Mouse (Mus musculus): ENCODE measurements at regions not wholly inside any gene's neighbourhood (a gene's known extent, or its start where the extent isn't known, plus 50 kb on each side); places are given as distances from the start of the nearest gene placed in this dataset.

DNA sequence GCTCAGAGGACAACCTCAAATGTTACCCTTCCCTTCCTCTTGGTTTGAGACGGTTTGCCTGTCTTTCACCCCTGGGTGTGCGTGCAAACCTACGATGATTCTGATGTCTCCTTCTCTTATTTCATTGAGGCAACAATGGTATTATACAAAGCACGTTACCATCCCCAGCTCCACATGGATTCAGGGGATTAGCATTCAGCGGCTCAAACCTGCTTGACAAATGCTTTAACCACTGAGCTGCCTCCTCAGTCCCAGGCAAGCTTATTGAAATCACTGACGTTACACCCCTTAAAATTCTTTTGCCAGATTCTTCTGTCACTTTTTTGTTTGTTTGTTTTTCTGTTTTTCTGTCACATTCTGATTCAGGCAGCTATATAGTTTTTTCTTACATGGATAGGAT lies 612.4 kb upstream of the A1bg start:
- no peaks in the 10 kb centered on the region for H3K4me1 ChIP-seq (replicated peaks; ENCODE audit: control insufficient read depth, insufficient read depth, low read length)
- H3K36me3 ChIP-seq (ENCODE audit: control insufficient read depth, insufficient read depth, low read length), result no peaks in the 10 kb centered on the region
- no peak overlapping the region for H3K4me3 ChIP-seq (ENCODE audit: low read depth, low read length)
- no peak overlapping the region for H3K27ac ChIP-seq (ENCODE audit: low read depth, low read length)
- ATAC-seq (replicated peaks; ENCODE audit: low FRiP score) (no peak), DNase-seq (ENCODE audit: low spot score) (no peak)
- H3K27me3 ChIP-seq (ENCODE audit: control insufficient read depth, insufficient read depth, low read length), result no peaks in the 10 kb centered on the region
- no peak overlapping the region for H3K4me2 ChIP-seq (ENCODE audit: low read depth, low read length, severe bottlenecking)
- H3K9me3 ChIP-seq (ENCODE audit: control insufficient read depth, low read length), result no peaks in the 10 kb centered on the region
- H3K9ac ChIP-seq (ENCODE audit: low read length), result no peak overlapping the region
- WGBS, result 16% methylated on average over 6 of the region's 6 CpGs

DNA sequence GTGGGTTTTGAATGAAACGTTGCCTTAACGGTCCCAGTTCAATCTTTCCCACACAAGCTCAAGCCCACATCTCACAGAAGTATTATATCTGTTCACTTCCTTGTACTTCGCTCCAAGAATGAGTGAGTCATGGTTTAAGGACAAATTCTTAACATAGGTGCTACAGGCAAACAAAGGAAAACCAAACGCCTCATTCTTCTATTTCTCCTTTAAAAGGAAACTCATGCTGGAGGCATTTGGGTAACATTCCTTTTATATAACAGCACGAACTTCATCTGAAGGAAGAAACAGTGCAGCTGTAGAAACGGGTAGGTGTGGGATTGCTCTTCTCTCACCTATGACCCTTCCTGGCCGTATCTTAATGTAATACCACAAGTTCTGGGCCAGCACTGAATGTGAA lies 610.0 kb upstream of the A1bg start:
- H3K36me3 ChIP-seq (ENCODE audit: control insufficient read depth, insufficient read depth, low read length), result no peaks in the 10 kb centered on the region
- H3K27me3 ChIP-seq (ENCODE audit: control insufficient read depth, insufficient read depth, low read length), result no peaks in the 10 kb centered on the region
- ATAC-seq (replicated peaks; ENCODE audit: low FRiP score), result no peak
- WGBS, result 89% methylated on average over 7 of the region's 7 CpGs
- no peak overlapping the region for H3K4me3 ChIP-seq (ENCODE audit: low read depth, low read length)
- no peaks in the 10 kb centered on the region for H3K4me1 ChIP-seq (replicated peaks; ENCODE audit: control insufficient read depth, insufficient read depth, low read length)
- H3K9me3 ChIP-seq (ENCODE audit: control insufficient read depth, low read length), result no peaks in the 10 kb centered on the region
- H3K9ac ChIP-seq (ENCODE audit: low read length), result no peak overlapping the region
- H3K4me2 ChIP-seq (ENCODE audit: low read depth, low read length, severe bottlenecking), result no peak overlapping the region
- H3K27ac ChIP-seq (ENCODE audit: low read depth, low read length), result no peak overlapping the region
- DNase-seq (ENCODE audit: low spot score), result no peak

DNA sequence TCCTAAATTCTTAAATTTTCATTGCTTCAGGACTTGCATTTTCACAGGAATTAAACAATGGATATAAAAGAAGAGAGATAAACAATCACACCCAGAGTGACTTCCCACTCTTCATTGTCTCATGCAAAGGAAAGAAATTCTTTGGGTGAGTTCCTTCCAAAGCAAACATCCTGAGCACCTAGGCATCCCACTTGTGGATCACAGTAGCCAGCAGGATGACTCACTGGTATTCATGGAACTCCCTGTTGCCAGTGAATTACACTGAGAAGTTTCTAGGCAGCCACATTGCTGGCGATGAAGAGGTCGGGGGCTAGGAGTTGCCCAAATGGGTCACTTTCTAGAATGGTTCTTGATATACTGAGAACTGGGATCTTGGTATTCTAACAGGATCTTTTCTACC lies 609.2 kb upstream of the A1bg start:
- no peak for DNase-seq (ENCODE audit: low spot score)
- ATAC-seq (replicated peaks; ENCODE audit: low FRiP score), result no peak
- H3K9ac ChIP-seq (ENCODE audit: low read length), result no peak overlapping the region
- no peaks in the 10 kb centered on the region for H3K27me3 ChIP-seq (ENCODE audit: control insufficient read depth, insufficient read depth, low read length)
- H3K4me1 ChIP-seq (replicated peaks; ENCODE audit: control insufficient read depth, insufficient read depth, low read length), result no peaks in the 10 kb centered on the region
- no peak overlapping the region for H3K4me3 ChIP-seq (ENCODE audit: low read depth, low read length)
- H3K36me3 ChIP-seq (ENCODE audit: control insufficient read depth, insufficient read depth, low read length), result no peaks in the 10 kb centered on the region
- no peak overlapping the region for H3K27ac ChIP-seq (ENCODE audit: low read depth, low read length)
- 93% methylated on average over 2 of the region's 2 CpGs for WGBS
- H3K9me3 ChIP-seq (ENCODE audit: control insufficient read depth, low read length), result no peaks in the 10 kb centered on the region
- no peak overlapping the region for H3K4me2 ChIP-seq (ENCODE audit: low read depth, low read length, severe bottlenecking)

DNA sequence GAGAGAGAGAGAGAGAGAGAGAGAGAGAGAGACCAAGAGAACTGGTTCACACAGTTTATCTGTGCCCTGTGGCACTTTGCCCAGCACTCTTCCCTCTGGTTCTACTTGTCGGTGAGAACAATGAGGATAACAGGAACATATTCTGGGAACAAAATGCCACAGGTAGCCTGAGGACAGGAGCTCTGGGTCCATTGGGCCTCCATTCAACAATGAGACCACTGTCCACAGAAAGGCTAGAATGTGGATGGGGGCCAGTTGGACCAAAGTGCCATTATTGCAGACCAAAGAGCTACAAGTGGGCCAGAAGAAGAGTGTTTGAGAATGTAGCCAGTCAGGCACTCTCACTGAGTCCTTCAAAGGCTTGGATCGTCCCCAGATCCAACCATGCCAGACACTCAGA lies 600.2 kb upstream of the A1bg start:
- WGBS, result 74% methylated on average over 2 of the region's 2 CpGs
- ATAC-seq (replicated peaks; ENCODE audit: low FRiP score) (no peak), DNase-seq (ENCODE audit: low spot score) (no peak)
- no peak overlapping the region for H3K27ac ChIP-seq (ENCODE audit: low read depth, low read length)
- H3K4me3 ChIP-seq (ENCODE audit: low read depth, low read length), result no peak overlapping the region
- H3K36me3 ChIP-seq (ENCODE audit: control insufficient read depth, insufficient read depth, low read length), result no peaks in the 10 kb centered on the region
- H3K9ac ChIP-seq (ENCODE audit: low read length), result no peak overlapping the region
- no peaks in the 10 kb centered on the region for H3K4me1 ChIP-seq (replicated peaks; ENCODE audit: control insufficient read depth, insufficient read depth, low read length)
- H3K4me2 ChIP-seq (ENCODE audit: low read depth, low read length, severe bottlenecking), result no peak overlapping the region
- H3K27me3 ChIP-seq (ENCODE audit: control insufficient read depth, insufficient read depth, low read length), result no peaks in the 10 kb centered on the region
- no peaks in the 10 kb centered on the region for H3K9me3 ChIP-seq (ENCODE audit: control insufficient read depth, low read length)

DNA sequence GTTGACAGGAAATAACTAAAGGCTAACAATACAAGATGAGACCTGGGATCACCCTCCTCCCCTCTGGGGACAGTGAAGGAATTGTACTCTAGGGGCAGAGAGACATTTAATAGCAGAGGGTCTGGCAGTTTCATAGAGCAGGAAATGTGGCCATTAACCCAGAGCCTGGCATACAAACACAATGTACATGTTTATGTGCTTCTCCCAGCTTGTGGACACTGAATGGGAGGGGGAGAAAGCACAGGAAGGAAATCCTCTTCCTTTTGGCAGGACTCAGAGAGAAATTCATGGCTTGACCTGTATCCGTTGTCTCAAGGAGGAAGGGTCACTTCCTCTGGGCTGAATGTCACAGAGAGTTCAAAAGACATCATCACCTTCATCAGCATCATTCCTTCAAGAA lies 594.5 kb upstream of the A1bg start:
- Histone ChIP-seq H3K27ac (ENCODE audit: low read depth, low read length) (no peak overlapping the region), H3K4me2 (ENCODE audit: low read depth, low read length, severe bottlenecking) (no peak overlapping the region), H3K27me3 (ENCODE audit: control insufficient read depth, insufficient read depth, low read length) (no peaks in the 10 kb centered on the region), H3K9me3 (ENCODE audit: control insufficient read depth, low read length) (no peaks in the 10 kb centered on the region), H3K4me3 (ENCODE audit: low read depth, low read length) (no peak overlapping the region), H3K4me1 (replicated peaks; ENCODE audit: control insufficient read depth, insufficient read depth, low read length) (no peaks in the 10 kb centered on the region), H3K36me3 (ENCODE audit: control insufficient read depth, insufficient read depth, low read length) (no peaks in the 10 kb centered on the region), H3K9ac (ENCODE audit: low read length) (no peak overlapping the region)
- 72% methylated on average over 1 of the region's 1 CpGs for WGBS
- DNase-seq (ENCODE audit: low spot score) (no peak), ATAC-seq (replicated peaks; ENCODE audit: low FRiP score) (no peak)

DNA sequence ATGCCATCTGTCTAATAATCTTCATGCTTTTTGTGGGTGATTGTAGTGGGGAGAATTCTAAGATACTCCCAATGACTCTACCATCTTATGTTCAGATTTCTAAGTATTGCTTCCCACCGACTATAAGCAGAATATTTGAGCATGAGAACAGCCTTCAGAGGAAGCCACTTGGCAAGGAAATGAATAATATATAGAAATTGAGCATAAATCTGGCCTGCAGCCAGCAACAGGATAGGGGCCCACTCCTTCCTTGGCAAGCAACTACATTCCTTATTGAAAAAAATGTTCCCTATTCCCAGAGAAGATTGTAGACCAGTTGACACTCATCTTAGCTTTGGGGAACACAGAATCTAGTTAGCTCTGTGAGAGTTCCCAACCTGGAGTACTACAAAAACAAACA lies 591.5 kb upstream of the A1bg start:
- Histone ChIP-seq H3K4me2 (ENCODE audit: low read depth, low read length, severe bottlenecking) (no peak overlapping the region), H3K4me1 (replicated peaks; ENCODE audit: control insufficient read depth, insufficient read depth, low read length) (no peaks in the 10 kb centered on the region), H3K36me3 (ENCODE audit: control insufficient read depth, insufficient read depth, low read length) (no peaks in the 10 kb centered on the region), H3K4me3 (ENCODE audit: low read depth, low read length) (no peak overlapping the region), H3K27me3 (ENCODE audit: control insufficient read depth, insufficient read depth, low read length) (no peaks in the 10 kb centered on the region), H3K9ac (ENCODE audit: low read length) (no peak overlapping the region), H3K27ac (ENCODE audit: low read depth, low read length) (no peak overlapping the region), H3K9me3 (ENCODE audit: control insufficient read depth, low read length) (no peaks in the 10 kb centered on the region)
- DNase-seq (ENCODE audit: low spot score) (no peak), ATAC-seq (replicated peaks; ENCODE audit: low FRiP score) (no peak)
- 79% methylated on average over 1 of the region's 1 CpGs for WGBS

DNA sequence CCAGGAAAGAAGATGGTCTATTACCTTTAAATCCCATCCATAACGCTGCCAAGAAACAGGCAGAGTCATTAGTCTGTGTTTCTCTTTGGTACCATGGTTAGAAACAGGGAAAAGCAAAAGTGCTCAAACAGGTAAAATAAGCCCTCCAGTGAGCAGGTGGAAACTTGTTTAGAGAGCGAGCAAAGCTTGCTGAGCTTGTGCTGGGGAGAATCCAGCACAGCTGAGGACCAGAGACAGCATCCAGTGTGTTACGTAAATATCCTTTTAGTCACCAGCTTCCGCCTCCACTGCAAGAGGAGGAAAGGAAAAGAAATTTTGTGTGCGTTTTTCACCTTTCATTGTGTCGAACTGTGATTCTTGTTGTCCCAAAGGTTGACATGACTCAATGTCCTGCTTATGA lies 586.0 kb upstream of the A1bg start:
- no peaks in the 10 kb centered on the region for H3K36me3 ChIP-seq (ENCODE audit: control insufficient read depth, insufficient read depth, low read length)
- WGBS, result 92% methylated on average over 6 of the region's 6 CpGs
- H3K9me3 ChIP-seq (ENCODE audit: control insufficient read depth, low read length), result no peaks in the 10 kb centered on the region
- ATAC-seq (replicated peaks; ENCODE audit: low FRiP score) (no peak), DNase-seq (ENCODE audit: low spot score) (no peak)
- H3K27ac ChIP-seq (ENCODE audit: low read depth, low read length), result no peak overlapping the region
- H3K4me3 ChIP-seq (ENCODE audit: low read depth, low read length), result no peak overlapping the region
- H3K4me2 ChIP-seq (ENCODE audit: low read depth, low read length, severe bottlenecking), result no peak overlapping the region
- H3K4me1 ChIP-seq (replicated peaks; ENCODE audit: control insufficient read depth, insufficient read depth, low read length), result no peaks in the 10 kb centered on the region
- no peaks in the 10 kb centered on the region for H3K27me3 ChIP-seq (ENCODE audit: control insufficient read depth, insufficient read depth, low read length)
- H3K9ac ChIP-seq (ENCODE audit: low read length), result no peak overlapping the region

DNA sequence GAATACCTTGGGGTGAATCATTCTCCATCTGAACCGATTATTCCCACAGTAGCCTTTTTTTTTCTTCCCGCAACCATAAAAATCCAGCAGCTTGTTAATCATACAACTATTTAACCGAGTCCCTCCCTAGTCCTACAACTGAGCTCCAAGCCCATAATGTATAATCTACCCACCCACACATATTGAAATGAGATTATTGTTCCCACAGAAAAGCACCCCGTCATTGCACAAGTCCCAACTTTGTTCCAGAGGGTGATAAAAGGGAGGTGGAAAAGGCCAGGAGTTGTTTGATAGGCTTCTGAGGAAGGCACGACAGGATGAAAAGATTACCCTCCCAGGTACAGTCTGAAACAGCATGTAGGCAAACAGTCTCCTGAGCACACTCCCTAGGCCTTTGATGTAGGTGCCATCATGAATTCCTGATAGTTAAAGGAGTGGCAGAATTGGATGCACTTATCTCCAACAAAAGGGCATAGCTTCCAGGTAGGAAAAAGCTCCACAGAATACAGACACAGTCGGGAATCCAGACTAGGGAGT lies 583.6 kb upstream of the A1bg start:
- no peak overlapping the region for H3K4me2 ChIP-seq (ENCODE audit: low read depth, low read length, severe bottlenecking)
- no peak overlapping the region for H3K27ac ChIP-seq (ENCODE audit: low read depth, low read length)
- no peak for DNase-seq (ENCODE audit: low spot score)
- H3K27me3 ChIP-seq (ENCODE audit: control insufficient read depth, insufficient read depth, low read length), result no peaks in the 10 kb centered on the region
- ATAC-seq (replicated peaks; ENCODE audit: low FRiP score), result no peak
- H3K9ac ChIP-seq (ENCODE audit: low read length), result no peak overlapping the region
- H3K4me3 ChIP-seq (ENCODE audit: low read depth, low read length), result no peak overlapping the region
- H3K9me3 ChIP-seq (ENCODE audit: control insufficient read depth, low read length), result no peaks in the 10 kb centered on the region
- 85% methylated on average over 6 of the region's 6 CpGs for WGBS
- H3K4me1 ChIP-seq (replicated peaks; ENCODE audit: control insufficient read depth, insufficient read depth, low read length), result no peaks in the 10 kb centered on the region
- H3K36me3 ChIP-seq (ENCODE audit: control insufficient read depth, insufficient read depth, low read length), result no peaks in the 10 kb centered on the region

DNA sequence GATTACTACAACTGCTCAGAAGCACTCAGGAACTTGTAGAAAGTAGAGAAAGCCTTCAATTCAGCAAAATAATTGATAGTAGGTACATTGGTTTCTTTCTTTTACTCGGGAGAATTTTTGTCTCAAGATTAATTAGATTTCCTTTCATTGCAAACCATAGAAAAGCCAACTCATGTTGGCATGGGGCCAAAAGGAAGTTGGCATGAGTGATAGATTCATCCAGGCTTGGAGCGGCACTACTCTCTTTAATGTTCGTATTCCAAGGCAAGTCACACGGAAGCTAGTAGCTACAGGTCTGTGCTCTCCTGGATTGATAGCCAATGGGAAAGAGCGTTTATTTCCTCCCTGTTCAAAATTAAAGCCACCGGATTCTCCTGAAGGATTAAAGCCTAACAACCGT lies 580.6 kb upstream of the A1bg start:
- Histone ChIP-seq H3K27me3 (ENCODE audit: control insufficient read depth, insufficient read depth, low read length) (no peaks in the 10 kb centered on the region), H3K4me1 (replicated peaks; ENCODE audit: control insufficient read depth, insufficient read depth, low read length) (no peaks in the 10 kb centered on the region), H3K27ac (ENCODE audit: low read depth, low read length) (no peak overlapping the region), H3K9ac (ENCODE audit: low read length) (no peak overlapping the region), H3K36me3 (ENCODE audit: control insufficient read depth, insufficient read depth, low read length) (no peaks in the 10 kb centered on the region), H3K4me3 (ENCODE audit: low read depth, low read length) (no peak overlapping the region), H3K9me3 (ENCODE audit: control insufficient read depth, low read length) (no peaks in the 10 kb centered on the region), H3K4me2 (ENCODE audit: low read depth, low read length, severe bottlenecking) (no peak overlapping the region)
- WGBS, result 79% methylated on average over 7 of the region's 7 CpGs
- no peak for DNase-seq (ENCODE audit: low spot score)
- ATAC-seq (replicated peaks; ENCODE audit: low FRiP score), result no peak

All from forebrain, embryonic 11.5 days (tissue).